Mouse (Mus musculus): Measurements from ENCODE around the gene Elmod3. TPM values are rescaled to one million over a fixed set of nuclear protein-coding genes. Genes with fewer than 3 reads are reported as not detected.
"Not testable (repeated sequence)": the region's sequence is repeated elsewhere in the genome, so short reads cannot be mapped to it uniquely, and the experiment has no call there.

The Elmod3 gene
- total RNA-seq, 4 experiments from 2014 or later, result 19.9 to 35.5 (median 25.5) TPM

DNA sequence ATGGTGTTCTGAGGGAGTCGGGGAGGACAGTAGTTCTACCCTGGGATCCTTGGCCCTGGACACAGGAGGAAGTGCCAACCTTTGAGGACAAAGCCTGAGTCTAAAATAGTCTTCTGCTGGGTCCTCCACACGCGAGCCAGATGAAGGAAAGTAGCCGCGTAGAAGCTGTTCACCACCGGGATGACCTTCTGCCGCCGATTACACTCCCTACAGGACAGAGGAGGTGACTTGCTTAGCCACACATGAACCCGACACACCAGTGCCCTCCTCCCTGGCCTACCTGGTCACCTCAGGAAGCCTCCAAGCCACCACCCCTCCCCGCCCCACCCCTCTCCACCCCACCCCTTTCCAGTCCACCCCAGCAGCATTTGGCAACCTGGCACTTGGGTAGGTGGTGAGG, 29.5 kb downstream of the Elmod3 start:
- DNase-seq, result no peak

DNA sequence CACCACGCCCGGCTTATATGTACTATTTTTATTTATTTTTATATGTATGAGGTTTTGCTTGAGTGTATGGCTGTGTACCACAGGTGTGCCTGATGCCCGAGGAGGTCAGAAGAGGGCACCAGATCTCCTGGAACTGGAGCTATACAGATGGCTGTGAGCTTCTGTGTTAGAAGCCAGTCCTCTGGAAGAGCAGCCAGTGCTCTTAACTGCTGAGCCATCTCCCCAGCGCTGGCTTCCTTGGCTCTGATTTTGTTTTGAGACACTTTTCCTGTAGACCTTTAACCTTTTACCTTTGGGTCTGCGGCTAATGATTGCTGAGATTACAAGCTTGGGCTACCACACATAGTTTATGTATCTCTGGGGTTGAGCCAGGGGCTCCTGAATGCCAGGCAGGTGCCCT, 30.7 kb downstream of the Elmod3 start:
- DNase-seq, result no peak

DNA sequence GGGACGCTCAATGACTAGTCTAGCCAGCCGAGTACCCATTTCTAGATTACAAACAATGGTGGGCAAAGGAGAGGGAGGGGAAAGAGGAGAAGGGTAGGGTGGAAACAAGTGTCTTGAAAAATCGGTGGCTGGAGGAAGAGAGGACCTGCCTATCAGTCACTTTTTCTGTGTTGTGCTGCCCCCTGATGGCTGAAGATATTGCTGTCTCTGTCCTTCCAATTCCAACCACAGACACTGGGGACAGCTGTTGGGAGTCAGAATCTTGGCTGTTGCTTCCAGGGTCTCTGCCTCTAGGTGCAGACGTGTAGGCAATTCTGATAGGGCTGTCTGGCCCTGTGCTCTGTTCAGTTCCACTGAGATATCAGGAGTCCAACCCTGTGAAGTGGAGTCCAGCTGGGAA, 32.2 kb downstream of the Elmod3 start:
- DNase-seq, result peak; percentile 74

DNA sequence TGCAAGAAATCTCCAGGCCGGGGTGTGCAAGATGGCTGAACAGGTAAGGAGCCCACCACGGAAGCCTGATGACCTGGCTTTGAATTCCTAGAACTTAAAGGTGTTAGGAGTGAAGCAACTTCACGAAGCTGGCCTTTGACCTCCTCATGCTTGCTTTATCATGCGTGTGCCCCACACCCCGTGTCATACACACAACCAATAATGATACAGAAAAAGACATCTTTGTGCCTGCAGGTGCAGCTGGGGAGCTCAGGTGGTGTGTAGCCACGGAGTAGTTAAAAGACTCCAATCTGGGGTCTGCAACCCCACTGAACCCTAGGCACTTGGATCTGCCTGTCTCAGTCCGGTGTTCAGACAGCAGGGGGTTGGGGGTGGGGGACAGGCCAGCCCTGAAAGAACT, 32.7 kb downstream of the Elmod3 start:
- DNase-seq, result no peak

DNA sequence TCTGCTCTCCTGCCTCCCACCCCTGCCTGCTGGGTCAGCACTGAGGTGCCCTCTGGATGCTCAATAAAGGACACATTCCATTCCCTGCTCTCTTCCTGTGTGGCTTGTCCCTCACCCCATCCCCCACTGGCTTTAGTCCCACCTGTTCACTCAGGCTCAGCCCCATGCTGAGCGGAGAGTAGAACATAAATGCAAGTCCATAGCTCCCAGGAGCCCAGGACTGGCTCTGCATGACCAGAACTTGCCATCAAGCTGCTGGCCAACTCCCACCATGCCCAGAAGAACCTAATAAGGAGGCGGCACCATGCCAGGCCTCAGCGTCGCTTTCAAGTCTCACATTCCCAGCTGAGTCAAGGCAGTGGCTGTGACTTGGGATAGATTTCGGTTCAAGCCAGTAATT, 35.3 kb downstream of the Elmod3 start:
- DNase-seq, result no peak

DNA sequence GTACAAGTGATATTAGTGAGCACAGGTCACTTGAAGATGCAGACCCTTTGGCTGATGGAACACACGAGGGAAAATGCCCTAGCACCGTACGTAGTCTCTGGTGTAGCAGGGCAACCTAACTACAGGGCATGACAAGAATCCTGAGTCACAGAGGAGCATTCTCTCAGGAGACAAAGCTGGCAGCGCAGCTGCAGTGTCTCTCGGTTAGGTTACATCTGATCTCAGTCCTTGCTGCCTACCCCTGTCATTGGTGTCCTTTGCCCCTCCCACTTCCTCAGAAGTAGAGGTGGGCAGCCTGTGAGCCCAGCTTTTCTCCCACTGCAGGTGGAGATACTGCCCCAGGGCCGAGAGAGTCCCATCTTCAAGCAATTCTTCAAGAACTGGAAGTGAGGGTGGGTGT, 35.7 kb downstream of the Elmod3 start:
- no peak for DNase-seq

DNA sequence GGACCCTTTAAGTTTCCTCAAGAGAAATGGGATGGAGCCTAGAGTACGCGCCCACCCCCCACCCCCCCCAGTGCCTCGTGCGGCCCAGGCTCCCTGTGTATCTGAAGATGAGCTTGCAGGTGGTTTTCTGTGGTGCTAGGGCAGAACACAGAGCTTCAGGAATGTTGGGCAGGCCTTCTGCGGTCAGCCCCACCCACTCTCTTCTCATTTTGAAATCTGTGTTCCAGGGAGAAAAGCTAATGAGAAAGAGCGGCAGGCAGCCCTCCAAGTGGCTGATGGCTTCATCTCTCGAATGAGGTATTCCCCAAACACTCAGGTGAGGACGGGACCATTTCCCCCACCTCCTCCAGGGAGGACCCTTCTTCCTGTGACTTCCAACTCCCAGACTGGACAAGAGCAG, 37.4 kb downstream of the Elmod3 start:
- DNase-seq, result no peak

DNA sequence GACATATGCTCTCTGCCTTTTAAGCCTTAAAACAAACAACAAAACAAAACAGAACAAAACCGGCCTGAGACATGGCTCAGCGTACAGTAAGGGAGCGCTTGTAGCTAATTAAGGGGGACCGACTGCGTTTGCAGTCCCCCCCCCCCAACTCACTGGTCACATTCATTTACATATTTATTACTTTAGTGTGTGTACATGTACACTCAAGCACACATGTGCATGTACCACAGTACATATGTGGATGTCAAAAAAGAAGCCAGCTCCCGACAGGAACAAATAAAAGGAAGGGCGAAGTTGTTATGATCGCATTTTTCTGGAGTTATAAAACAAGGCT, 45.2 kb downstream of the Elmod3 start:
- DNase-seq, result no peak

DNA sequence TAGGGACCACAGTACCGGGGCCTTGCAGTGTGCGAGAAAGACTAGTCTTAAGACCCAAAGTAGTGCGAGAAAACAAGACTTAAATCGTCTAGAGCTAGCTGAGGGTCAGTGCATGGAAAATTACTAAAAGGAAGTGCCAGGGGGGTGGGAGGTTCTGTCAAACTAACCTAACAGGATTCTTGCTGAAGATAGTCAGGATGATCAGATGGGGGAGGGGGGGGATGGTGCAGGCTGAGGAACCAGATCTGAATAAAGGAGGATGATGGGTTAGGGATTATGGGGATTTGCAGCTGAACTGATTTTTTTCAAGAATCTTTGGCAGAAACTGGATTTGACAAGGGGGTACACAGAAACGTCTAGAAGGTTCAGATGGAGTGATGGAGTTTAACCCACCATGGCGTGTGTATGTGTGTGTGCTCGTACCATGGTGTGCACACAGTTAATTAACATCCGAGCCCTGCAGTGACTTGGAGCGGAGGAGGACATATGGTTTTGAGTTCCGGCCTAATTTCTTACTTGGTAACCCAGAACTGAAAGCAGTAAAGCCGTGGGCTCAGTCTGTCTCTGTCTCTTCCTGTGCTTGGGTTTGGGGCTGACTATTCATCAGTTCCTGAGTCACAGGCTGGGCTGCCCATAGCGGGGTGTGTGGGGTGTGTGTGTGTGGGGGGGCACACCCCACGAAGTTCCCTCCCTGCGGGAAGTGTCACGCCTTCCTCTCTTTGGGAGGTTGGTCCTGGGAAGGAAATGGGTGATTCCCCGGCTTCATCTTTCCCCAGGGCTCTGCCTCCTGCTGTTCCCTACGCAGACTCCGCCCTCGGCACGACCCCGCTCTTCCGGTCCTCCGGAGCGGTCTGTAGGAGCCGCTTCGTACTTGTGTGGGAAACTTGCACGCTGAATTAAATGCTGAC, 45.8 kb downstream of the Elmod3 start:
- DNase-seq, result peak; percentile 68

DNA sequence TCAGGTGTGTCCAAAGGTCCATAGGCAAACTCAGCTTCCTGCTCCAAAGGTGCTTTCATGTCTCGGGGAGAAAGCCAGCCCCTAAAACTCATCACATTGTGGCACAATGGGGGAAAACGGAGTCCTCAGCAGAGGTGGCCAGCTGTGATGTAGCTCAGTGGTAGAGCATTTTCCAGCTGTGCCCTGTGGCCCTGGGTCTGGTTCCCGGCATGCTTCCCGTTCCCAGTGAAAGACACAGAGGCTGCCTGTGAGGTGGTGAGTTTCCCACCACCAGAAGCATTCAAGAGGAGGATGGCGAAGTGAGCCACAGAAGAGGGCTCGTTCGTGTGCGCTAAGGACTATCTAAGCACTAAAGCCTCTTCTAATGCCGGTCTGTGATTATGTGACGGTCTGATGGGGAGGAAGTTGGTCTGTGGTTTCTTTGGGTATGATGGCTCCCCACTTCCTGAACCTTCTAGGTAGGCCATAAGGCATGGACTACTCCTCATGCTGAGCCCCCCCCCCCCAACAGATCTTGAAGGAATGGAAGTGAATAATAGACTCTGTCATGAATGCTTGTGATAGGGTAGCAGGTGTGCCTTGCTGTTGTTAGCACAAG, 47.6 kb downstream of the Elmod3 start:
- DNase-seq, result no peak

DNA sequence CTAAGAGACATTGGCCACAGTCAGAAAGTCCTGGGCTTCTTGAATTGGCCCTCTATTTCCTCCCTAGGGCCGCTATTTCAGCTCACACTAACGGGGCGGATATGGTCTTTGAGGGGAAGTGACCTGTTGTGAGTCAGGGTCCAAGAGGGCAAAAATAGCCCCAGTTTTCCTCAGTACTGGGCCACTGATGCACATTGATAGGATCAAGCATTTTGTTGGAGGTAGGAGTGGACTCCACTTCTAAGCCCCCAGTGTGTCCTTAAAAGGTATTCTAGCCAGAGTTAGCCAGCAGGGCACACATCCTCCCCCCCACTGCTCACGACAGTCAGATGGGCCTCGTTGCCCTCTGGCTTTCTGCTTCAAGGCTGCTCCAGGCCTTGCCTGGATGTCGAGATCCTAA, 48.2 kb downstream of the Elmod3 start:
- DNase-seq, result no peak

DNA sequence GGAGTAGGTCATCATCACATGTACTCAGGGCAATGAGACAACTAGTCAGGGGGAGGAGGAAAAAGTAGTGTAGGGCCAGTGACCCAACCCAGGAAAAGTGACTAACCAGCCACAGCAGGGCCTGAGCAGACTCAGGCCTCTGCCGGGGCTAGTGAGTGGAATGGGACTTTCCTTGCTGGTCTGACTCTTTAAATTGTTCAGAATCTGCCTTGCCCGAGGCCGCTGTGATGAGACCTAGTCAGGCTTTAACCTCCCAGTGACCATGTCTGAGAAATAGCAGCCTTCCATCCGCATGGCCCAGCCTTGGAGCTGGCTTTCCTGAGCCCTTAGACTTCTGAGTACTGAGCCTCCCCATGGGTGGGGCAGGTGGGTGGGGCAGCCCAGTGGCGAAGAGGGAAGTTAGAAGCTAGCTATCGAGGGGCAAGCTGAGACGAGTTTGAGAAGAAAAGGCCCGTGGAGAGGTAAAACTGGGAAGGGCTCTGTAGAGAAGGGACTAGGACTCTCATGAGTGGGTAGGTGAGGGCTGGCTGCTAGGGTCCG, 49.1 kb downstream of the Elmod3 start:
- no peak for DNase-seq

DNA sequence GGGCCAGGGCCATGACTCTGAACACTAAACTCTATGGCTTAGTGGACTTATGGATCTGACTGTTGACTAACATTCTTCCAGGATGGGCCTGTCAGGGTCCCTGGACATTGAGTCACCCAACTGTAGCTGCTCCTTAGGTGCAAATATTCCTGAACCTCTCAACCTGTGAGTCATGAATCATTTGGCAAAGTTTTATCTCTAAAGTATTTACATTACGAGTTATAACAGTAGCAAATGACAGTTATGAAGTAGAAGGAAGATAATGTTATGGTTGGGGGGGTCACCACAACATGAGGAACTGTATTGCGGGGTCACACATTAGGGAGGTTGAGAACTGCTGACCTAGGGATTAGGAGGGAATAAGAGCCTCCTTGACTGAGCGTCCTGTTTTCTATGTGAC, 50.4 kb downstream of the Elmod3 start:
- DNase-seq, result no peak

DNA sequence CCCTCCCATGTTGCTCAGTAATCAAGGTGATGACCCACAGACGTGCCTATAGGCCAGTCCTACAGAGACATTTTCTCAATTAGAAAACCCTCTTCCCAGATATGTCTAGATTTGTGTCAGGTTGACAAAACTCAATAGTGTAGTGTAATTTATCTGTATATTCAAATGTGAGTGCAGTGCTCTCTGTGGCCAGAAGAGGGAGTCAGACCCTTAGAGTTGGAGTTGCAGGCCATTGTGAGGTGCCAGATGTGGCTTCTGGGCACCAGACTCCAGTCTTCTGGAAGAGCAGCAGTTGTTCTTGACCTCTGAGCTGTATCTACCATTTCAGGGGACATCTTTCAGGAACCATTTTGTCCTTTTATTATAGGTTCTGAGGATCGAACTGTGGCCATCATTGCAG, 51.1 kb downstream of the Elmod3 start:
- DNase-seq, result no peak

DNA sequence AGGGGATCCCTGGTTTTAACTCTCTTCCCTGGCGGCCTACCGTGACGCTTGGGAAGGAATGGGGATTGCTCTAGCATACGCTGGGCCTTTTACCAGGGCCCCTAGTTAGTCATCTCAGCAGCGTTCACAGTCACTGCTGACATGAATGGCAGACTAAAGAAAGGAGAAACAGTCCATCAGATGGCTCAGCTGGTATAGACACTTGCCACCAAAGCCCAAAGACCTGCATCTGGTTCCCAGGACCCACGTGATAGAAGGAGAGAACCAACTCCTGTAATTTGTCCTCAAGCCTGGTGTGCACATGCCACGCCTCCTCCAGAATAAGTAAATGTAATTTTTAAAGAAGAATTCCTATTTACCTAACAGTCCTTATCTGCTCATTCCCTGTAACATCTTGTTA, 52.8 kb downstream of the Elmod3 start:
- no peak for DNase-seq

DNA sequence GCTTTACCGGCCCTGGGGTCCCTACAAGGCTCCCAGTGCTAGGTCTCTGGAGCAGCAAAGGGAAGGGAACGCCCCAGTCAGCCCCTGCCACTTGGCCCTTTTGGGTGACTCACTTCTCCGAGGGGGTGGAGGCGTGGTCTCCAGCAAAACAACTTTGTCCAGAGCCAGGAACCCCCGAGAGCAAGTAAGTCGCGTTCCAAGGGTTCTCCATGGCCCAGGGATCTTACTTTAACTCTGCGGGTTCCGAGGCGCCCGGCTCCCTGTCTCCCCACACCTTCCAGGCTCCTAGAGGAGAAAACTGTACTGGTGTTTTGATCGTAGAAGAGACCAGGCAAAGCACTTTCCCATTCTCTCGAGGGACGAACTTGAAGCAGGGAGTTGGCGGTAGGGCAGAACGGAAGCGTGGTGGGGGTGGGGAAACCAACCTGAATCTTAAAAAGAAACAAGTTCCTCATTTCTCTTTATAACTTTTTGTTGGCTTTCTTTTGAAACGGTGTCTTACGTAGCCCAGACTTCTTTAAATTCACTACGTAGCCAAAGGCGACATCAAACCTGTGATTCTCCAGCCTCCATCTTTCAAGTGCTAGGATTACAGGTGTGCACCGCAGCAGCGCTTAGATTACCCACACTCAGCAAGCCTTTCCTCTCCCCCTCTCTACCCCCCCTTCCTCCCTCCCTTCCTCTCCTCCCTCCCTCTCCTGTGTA, 53.8 kb downstream of the Elmod3 start, which contains the start of gene Capg:
Capg (plus strand) TSS at position 109 of the 705 bp plus-strand sequence.
- DNase-seq, result peak; percentile 69

DNA sequence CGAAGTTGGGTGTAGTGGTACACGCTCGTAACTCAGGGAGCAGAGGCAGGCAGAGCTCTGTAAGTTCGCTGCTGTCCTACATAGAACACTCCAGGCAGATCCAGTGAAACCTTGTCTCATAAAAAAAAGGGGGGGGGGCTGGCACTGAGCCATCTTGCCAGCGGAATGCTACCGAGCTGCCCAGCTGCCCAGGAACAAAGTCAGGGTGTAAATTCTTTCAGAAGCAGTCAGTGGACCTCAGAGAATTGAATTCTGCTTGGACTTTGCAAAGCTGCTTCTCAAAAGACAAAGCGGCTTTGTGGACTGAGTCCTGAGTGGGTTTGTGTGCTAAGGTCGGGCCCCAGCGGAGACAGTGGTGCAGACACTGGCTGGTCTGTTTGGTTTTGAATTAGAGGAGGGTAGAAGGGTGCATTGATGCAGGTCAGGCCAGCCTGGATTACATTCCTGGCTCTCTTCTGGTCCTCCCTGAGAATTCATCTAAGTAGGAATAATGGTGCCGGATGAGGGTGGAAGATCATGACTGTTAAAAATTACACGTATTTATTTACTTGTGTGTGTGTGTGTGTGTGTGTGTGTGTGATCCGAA, 54.9 kb downstream of the Elmod3 start:
- no peak for DNase-seq

DNA sequence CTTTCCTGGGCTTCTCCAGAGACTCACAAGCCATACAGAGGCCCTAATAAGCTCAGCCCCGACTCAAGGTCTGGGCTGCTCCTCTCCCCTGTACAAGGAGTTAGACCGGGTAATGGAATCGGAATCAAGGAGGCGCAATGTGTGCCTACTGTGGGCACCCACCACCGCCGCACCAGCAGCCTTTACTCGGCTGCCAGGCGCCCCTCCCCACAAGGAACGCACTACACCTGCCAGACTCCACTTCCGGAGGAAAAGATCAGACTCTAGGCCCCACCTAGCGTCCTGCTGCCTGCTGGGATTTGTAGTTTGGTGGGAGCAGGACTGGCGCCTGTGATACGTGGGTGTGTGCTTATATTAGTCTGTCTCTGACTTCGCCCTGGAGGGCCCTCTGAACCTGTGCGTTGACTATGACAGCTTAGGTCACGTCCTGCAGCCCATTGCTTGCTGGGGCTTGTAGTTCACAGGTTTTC, 59.6 kb downstream of the Elmod3 start:
- peak; percentile 90 for DNase-seq

DNA sequence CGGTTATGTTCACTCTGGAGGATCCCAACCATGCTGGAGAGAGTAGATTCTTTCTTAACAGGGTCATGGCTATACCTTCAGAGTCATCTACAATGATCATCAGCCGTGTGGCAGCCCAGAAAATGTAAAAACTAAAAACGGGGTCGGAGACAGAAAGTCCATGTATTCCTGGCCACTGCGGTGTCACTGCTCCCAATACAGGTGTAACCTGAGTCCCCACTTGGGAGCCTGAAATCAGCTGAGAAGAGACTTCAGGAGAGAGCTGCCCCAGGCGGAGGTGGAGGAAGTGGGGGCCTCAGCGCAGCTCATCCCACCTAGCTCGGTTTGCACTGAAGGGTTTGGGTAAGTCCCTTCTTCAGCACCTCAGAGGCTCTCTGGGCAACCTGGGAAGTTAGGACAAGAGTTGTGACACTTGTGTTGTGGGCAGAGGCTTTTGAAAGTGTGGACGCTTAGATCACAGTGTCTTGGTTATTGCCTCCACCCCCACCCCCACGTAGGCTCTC, 60.2 kb downstream of the Elmod3 start:
- no peak for DNase-seq

DNA sequence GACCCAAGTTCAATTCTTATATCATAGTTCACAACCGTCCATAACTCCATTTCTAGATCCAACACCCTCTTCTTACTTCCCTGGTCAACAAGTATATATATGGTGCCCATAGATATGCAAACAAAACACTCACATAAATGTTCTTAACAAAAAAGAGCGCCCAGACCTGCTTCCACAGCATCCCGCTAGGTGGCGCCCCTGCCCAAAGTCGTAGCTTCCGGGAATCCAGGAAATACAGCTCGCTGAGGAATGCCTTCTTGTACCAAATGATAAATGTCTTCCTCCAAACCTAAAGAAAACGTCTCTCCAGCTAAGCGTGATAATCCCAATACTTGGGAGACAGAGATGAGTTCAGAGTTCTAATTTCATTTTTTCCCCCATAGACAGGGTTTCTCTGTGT, 63.0 kb downstream of the Elmod3 start:
- peak; percentile 64 for DNase-seq

DNA sequence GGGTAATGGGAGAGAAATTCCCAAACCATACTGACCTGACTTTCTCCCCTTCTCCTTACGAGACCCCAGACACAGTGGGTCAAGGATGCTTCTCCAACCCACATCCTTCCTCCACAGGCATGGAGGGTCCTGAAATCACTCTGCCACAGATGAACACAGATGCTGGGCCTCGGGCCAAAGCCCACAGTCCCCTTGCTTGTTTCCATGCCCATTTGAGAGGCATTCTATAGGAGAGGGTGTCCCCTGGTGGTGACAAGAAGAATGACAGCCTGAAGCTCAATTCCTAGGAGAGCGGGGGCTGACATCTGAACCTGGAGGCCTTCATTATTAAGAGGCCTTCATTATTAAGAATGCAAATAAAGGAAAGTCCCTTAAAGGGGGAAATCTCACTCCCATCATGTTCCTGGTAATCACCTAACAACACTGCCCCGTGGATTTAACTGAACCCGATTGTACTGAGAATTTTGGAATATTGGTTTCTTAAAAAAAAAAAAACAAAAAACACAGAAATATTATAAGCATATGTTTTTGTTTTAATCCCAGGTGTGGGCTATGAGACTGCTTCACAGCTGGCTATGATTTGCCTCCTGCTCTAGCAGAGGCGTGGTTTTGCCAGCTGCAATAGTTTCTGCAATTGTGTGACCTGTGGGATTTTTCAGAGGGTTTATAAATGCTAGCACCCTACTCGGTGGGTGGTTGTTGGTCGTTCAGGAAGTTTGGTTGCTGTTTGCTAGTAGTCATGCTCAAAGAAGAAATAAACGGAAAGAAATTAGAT, 64.0 kb downstream of the Elmod3 start:
- DNase-seq, result peak; percentile 49

DNA sequence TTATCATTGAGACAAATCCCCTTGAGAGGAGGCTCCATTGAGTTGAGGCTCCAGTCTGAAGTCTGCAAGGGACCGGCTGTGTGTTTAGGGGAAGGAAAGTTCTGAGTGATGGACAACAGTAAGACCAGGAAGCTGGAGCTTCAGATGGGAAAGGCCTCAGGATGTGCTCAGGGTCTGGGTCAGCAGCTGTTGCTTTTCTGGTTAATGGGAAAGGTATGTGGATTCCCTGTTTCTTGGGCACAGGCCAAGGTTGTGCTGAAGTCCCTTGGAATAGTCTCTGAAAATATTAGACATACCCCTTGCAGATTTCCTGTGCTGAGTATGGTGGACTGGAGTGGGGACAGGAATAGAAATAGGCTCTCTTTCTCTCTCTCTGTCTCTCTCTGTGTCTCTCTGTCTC, 64.7 kb downstream of the Elmod3 start:
- DNase-seq, result not testable (repeated sequence)

Data from adrenal gland, adult 8-10 months (tissue).